Mouse (Mus musculus): ENCODE results near the gene Notch1. TPM values are rescaled to one million over a fixed set of nuclear protein-coding genes. Genes with fewer than 3 reads are reported as not detected.

The Notch1 gene
- polyA plus RNA-seq, 1 experiment from 2014 or later: 41.0 TPM

DNA sequence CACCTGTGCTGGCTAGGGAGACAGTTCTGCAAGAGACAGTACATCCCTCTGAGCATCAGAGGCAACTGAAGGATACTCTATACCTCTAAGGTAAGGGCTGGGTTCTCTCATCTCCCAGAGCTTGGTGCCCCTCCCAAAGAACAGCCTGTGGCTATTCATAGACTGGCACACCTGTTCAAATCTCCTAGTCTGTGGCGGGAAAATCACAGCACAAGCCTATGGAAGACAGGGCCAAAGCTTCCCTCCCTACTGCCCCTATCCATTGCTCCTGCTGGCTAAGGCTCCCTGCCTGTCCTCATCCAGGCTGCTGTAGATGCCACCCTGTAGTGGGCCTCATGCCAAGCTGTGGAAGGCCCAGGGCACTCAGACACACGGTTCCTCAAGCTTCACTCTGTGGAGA lies 20.8 kb downstream of the Notch1 start:
- Histone ChIP-seq H3K4me2 (replicated peaks) (peak overlapping the region; percentile 11; the same call in 1 of the 2 replicates), H3K36me3 (no peaks in the 10 kb centered on the region), H3K9me3 (replicated peaks) (no peaks in the 10 kb centered on the region), H3K4me1 (peaks cover 99% of the 10 kb centered on the region), H3K4me3 (no peak overlapping the region), H3K9ac (0 out of 2 replicates have a peak overlapping the region, but pooled peaks have one; percentile 36), H3K27ac (peak overlapping the region; percentile 46), H3K27me3 (no peaks in the 10 kb centered on the region)
- 83% methylated on average over 2 of the region's 2 CpGs for WGBS
- ATAC-seq (ENCODE audit: low FRiP score): no peak

DNA sequence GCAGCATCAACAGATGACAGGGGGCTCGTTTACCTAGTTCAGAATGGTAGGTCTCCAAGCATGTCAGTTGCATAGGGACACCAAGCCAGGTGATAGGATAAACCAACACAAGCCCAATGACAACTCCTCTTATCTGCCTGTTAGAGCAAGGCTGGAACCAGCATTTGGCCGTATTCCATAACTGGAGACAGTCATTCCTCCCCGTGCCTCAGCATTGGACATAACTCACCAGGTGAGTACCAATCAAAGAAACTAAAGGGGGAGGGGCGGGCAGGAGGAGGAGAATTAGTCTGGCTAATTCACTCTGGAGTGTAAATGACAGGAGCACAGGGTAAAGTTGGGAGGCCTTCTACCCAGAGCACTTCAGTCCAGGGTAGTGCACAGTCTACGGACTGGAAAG lies 21.5 kb downstream of the Notch1 start:
- Histone ChIP-seq H3K36me3 (no peaks in the 10 kb centered on the region), H3K27me3 (no peaks in the 10 kb centered on the region), H3K4me3 (no peak overlapping the region), H3K27ac (peak overlapping the region; percentile 91), H3K9me3 (replicated peaks) (no peaks in the 10 kb centered on the region), H3K9ac (peak overlapping the region; percentile 33; the same call in 1 of the 2 replicates), H3K4me1 (peaks cover 100% of the 10 kb centered on the region), H3K4me2 (replicated peaks) (peak overlapping the region; percentile 29; the same call in 1 of the 2 replicates)
- WGBS: 72% methylated on average over 5 of the region's 5 CpGs
- ATAC-seq (ENCODE audit: low FRiP score): no peak

DNA sequence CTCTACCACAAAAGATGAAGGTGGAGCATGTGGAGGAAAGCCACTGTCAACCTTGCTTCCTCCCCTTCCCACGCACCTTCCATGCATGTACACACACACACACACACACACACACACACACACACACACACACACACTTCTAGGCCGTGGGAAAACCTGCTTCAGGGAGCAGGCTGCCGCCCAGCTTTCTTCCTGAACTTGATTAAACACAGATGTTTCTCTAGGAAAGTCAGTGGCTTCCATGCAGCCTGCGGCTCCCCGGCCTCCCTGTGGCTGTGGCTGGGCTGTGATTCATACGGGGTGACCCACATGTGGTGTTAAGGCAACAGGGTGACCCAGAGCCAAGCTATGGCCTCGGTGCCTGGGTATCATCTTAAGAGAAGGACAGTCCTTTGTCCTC lies 22.1 kb downstream of the Notch1 start:
- Histone ChIP-seq H3K9me3 (replicated peaks) (no peaks in the 10 kb centered on the region), H3K4me3 (no peak overlapping the region), H3K4me1 (peaks cover 100% of the 10 kb centered on the region), H3K27me3 (no peaks in the 10 kb centered on the region), H3K36me3 (no peaks in the 10 kb centered on the region), H3K4me2 (replicated peaks) (peak overlapping the region; percentile 29), H3K9ac (peak overlapping the region; percentile 33; the same call in 1 of the 2 replicates), H3K27ac (peak overlapping the region; percentile 91)
- ATAC-seq (ENCODE audit: low FRiP score): no peak
- WGBS: 57% methylated on average over 7 of the region's 7 CpGs

DNA sequence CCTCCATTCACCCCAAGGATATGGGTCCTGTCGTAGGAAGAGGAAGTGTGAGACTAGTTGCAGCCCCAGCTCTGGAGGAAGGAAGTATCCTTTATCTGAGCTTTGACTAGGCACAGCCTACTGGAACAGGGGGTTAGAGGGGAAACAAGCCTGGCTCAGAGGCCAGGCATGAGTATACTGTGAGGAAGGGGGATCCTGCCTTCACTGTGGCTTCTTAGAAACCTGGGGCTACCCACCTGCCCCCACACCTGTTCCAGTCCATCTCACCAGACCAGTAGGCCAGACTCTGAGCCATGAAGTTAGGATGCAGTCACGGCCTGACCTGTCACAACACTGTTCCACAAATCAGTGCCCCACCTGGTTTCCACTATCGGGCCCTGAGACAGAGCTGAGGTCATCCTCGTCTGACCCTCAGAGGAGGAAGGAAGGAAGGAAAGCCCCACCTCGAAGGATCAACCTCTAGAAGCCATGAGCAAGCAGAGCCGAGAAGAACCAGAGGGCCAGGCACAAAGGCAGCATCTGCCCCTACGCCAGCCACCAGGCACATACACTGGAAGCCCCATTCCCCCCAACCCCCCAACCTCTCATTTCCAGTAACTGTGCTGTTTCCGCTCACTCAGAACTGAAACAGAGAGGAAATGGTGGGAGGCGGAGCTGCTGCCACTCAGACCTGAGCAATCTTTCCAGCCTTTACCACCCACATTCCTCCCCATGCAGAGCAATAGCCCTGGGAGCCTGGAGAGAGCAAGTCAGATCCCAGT lies 23.3 kb downstream of the Notch1 start:
- H3K36me3 ChIP-seq: no peaks in the 10 kb centered on the region
- ATAC-seq (ENCODE audit: low FRiP score): no peak

DNA sequence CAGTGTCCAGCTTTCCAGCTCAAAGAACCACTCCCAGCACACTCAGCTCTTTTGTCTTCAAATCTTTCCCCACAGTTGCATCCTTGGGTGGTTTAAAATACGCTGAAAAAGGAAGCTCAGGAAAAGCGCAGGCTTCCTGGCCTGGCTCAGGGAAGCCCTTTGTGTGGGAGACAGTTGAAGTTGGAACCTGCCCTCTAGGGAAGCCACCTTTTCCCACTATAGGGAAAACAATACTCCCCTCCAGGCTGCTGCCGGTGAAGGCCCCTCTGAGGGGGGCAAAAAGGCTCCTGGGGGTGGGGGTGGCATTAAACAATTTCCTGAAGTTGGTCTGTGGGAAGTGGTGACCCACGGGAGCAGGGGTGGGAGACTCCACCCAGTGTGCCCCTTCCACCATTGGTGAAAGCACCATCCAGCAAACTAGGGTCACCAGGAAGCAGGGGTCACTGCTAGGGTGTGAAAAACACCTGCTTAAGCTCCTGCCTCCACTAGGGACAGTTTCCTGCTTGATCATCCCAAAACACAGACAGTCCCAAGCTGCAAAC lies 25.6 kb downstream of the Notch1 start:
- Histone ChIP-seq H3K9ac (peak overlapping the region; percentile 42; the same call in 1 of the 2 replicates), H3K27me3 (no peaks in the 10 kb centered on the region), H3K27ac (peak overlapping the region; percentile 91), H3K9me3 (replicated peaks) (no peaks in the 10 kb centered on the region), H3K4me2 (replicated peaks) (peak overlapping the region; percentile 31; the same call in 1 of the 2 replicates), H3K36me3 (no peaks in the 10 kb centered on the region), H3K4me3 (no peak overlapping the region), H3K4me1 (peaks cover 100% of the 10 kb centered on the region)
- no peak for ATAC-seq (ENCODE audit: low FRiP score)
- 28% methylated on average over 4 of the region's 4 CpGs for WGBS

More for the DNA sequence above, 23.3 kb downstream of the Notch1 start:
- Histone ChIP-seq H3K9ac (0 out of 2 replicates have a peak overlapping the region, but pooled peaks have one; percentile 4), H3K27ac (peak overlapping the region; percentile 91), H3K27me3 (no peaks in the 10 kb centered on the region), H3K4me3 (no peak overlapping the region), H3K4me1 (peaks cover 100% of the 10 kb centered on the region), H3K9me3 (replicated peaks) (no peaks in the 10 kb centered on the region), H3K4me2 (replicated peaks) (peak overlapping the region; percentile 29)
- WGBS: 26% methylated on average over 9 of the region's 9 CpGs

DNA sequence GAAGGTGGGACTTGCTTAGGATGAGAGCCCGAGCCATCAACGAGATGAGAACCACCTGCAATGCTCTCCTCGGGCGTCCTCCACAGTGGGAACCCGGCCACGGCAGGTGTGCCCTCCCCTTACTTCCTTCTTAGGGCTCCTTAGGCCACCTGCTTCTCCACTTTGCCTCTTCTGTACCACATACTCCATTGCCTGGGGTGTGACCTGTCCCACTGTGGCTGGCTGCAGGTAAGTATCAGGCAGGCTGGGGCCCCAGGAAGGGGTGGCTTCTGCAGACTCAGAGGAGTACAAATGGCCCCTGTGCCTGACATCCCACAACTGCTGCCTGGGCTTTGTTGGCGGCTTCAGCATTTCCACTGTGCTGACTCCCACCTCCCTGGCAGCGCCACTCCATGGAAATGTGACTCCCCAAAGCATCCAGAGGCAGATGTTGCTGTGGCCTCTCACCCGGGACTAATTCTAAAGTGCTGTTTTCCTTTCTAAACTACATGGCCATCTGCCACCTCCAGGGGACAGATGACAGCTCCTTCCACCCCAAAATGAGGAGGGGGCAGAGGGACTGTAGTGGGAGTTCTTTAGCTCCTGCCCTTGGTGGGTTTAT lies 27.8 kb downstream of the Notch1 start:
- ATAC-seq (ENCODE audit: low FRiP score): 0 out of 2 replicates have a peak, but pooled peaks have one; percentile 6
- 43% methylated on average over 9 of the region's 9 CpGs for WGBS
- Histone ChIP-seq H3K9ac (peak overlapping the region; percentile 44; the same call in 1 of the 2 replicates), H3K4me3 (no peak overlapping the region), H3K27me3 (no peaks in the 10 kb centered on the region), H3K4me1 (peaks cover 100% of the 10 kb centered on the region), H3K36me3 (peaks cover 3% of the 10 kb centered on the region; the same call in 1 of the 2 replicates), H3K27ac (peak overlapping the region; percentile 91), H3K9me3 (replicated peaks) (no peaks in the 10 kb centered on the region), H3K4me2 (replicated peaks) (peak overlapping the region; percentile 45)

DNA sequence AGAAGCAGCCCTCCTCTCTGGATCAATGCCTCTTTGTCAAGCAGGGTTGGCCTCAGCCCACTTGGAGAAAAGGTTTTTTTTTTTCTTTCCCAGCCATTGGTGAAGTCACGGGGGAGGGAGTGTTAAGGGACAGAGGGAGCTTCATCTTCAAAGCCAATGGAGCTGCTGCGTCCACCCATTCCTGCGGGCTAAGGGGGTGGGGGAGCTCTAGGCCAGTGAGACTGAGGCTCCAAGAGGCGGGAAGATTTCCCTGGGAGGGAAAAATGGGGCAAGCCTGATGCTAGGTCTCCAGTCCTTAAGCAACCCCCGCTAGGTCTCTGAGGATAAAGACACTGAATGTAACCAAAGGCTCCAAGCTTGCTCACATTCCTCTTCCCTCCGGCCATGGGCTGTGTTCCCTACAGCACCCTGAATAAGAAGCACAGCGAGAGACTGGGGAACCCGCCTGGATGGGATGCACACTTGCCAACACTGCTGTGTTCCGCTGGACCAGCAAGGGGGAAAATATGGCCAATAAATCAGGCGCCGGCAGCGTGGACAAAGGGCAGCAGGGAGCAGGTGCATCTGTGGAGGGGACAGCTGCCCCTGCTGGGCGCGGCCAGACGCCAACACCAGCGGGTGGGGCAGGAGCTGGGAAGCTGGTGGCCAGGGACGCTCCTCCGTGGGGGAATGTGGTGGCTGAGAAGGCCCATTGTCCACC lies 29.0 kb downstream of the Notch1 start:
- Histone ChIP-seq H3K9ac (peak overlapping the region; percentile 44; the same call in 1 of the 2 replicates), H3K27me3 (no peaks in the 10 kb centered on the region), H3K36me3 (peaks cover 4% of the 10 kb centered on the region; the same call in 1 of the 2 replicates), H3K4me2 (replicated peaks) (peak overlapping the region; percentile 45), H3K9me3 (replicated peaks) (no peaks in the 10 kb centered on the region), H3K27ac (peak overlapping the region; percentile 91), H3K4me3 (peak overlapping the region; percentile 10), H3K4me1 (peaks cover 98% of the 10 kb centered on the region)
- peak; percentile 25 for ATAC-seq (ENCODE audit: low FRiP score)
- WGBS: 11% methylated on average over 18 of the region's 18 CpGs

DNA sequence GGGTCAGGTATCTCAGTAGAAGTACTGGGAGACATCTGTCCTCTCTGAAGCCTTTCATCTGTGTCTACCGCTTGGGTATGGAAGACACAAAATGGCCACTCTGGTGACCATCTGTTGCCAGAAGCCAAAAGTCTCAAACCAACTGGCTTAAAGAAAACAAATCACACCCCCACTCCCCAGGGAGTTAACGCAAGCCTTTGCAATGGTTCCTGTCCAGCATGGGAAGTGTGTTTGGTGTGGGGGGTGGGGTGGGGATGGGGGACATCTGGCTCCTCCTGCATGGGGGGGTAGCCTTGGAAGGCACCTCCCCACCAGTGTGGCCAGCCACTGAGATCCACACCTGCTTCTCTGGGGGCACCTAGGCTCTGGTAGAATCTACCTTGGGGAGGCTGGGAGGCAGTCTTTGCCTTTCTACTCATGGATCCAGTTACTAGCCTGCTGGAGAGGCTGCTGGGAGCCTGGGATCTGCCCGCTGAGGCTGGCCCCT lies 29.6 kb downstream of the Notch1 start:
- H3K4me3 ChIP-seq: no peak overlapping the region
- no peaks in the 10 kb centered on the region for H3K27me3 ChIP-seq
- peak overlapping the region; percentile 91 for H3K27ac ChIP-seq
- 2% methylated on average over 3 of the region's 3 CpGs for WGBS
- no peaks in the 10 kb centered on the region for H3K9me3 ChIP-seq (replicated peaks)
- ATAC-seq (ENCODE audit: low FRiP score): peak; percentile 46
- H3K4me2 ChIP-seq (replicated peaks): peak overlapping the region; percentile 45
- peaks cover 98% of the 10 kb centered on the region for H3K4me1 ChIP-seq
- H3K9ac ChIP-seq: peak overlapping the region; percentile 58; the same call in 1 of the 2 replicates
- H3K36me3 ChIP-seq: peaks cover 10% of the 10 kb centered on the region

DNA sequence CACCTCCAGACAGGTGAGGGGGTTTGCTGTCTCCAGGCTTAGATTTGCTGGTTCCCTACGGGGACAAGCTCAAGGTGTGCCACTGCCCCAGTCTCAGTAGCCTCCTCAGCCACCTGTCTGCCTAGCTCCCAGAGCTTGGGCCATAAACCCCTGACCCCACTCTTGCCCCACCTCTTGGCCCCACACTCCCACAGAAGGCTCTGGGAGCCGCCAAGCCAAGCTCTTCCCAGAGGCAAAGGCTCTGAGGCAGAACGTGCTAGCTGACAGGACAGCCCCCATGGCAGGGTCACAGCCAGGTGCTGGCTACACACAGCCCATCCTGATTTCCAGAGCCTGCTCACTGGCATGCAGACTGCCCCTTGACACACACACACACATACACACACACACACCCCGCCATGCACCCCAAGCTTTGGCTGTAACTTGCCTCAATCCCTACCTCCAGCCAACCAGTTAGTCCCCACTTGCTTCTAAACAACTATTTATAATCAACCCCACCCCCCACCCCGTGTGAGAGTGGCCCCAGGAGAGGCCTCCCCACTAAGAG lies 30.1 kb downstream of the Notch1 start:
- Histone ChIP-seq H3K27ac (peak overlapping the region; percentile 91), H3K9me3 (replicated peaks) (no peaks in the 10 kb centered on the region), H3K4me1 (peaks cover 94% of the 10 kb centered on the region), H3K36me3 (peaks cover 15% of the 10 kb centered on the region), H3K9ac (peak overlapping the region; percentile 58), H3K4me3 (0 out of 2 replicates have a peak overlapping the region, but pooled peaks have one; percentile 6), H3K27me3 (no peaks in the 10 kb centered on the region), H3K4me2 (replicated peaks) (peak overlapping the region; percentile 45)
- 16% methylated on average over 5 of the region's 5 CpGs for WGBS
- ATAC-seq (ENCODE audit: low FRiP score): no peak

DNA sequence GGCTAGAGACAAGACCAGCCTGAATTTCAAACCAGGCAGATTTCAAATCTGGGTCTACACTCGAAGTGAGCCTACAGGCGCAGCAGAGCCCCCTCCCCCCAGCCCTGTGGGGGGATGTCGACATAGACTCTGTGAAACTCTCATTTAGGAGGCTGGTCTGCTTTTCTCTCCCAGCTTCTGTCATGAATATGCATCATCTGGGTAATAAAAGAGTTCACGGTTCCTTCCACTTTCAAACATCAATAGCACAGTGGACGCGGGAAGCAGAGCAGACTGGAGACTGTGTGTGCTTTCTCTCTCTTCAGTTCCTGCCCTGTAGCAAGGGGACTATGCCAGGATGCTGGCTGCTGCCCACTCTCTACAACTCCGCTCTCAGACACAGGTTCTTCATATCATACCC lies 30.8 kb downstream of the Notch1 start:
- H3K27ac ChIP-seq: peak overlapping the region; percentile 91
- peaks cover 21% of the 10 kb centered on the region for H3K36me3 ChIP-seq
- peaks cover 88% of the 10 kb centered on the region for H3K4me1 ChIP-seq
- peak overlapping the region; percentile 45 for H3K4me2 ChIP-seq (replicated peaks)
- ATAC-seq (ENCODE audit: low FRiP score): peak; percentile 60
- 0 out of 2 replicates have a peak overlapping the region, but pooled peaks have one; percentile 6 for H3K4me3 ChIP-seq
- 17% methylated on average over 7 of the region's 7 CpGs for WGBS
- H3K9ac ChIP-seq: peak overlapping the region; percentile 58
- no peaks in the 10 kb centered on the region for H3K9me3 ChIP-seq (replicated peaks)
- no peaks in the 10 kb centered on the region for H3K27me3 ChIP-seq

DNA sequence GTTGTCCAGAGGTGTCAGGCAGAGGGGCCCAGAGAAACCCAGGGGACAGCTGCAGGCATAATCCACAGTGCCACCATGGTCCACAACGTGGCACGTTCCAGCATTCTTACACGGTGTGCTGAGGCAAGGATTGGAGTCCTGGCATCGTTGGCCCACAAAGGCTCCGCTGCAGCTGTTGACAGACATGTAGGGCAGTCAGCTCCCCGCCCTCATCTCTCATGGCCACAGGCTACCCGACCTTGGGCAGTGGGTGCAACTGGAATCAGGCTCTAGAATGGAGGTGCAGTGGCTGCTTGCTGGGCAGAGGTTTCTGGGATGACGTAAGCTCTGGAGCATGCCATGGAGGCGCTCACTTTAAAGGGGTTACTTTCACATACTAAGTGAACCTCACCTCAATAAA lies 31.2 kb downstream of the Notch1 start:
- no peaks in the 10 kb centered on the region for H3K27me3 ChIP-seq
- H3K4me1 ChIP-seq: peaks cover 84% of the 10 kb centered on the region
- H3K9ac ChIP-seq: peak overlapping the region; percentile 40; the same call in 1 of the 2 replicates
- H3K4me2 ChIP-seq (replicated peaks): peak overlapping the region; percentile 45
- H3K27ac ChIP-seq: peak overlapping the region; percentile 91
- H3K4me3 ChIP-seq: no peak overlapping the region
- WGBS: 48% methylated on average over 9 of the region's 9 CpGs
- H3K36me3 ChIP-seq: peaks cover 26% of the 10 kb centered on the region
- ATAC-seq (ENCODE audit: low FRiP score): peak; percentile 24; the same call in 1 of the 2 replicates
- no peaks in the 10 kb centered on the region for H3K9me3 ChIP-seq (replicated peaks)

All from hindbrain, embryonic 12.5 days (tissue).